Mouse (Mus musculus): ENCODE results near the gene Efcab7.

DNA sequence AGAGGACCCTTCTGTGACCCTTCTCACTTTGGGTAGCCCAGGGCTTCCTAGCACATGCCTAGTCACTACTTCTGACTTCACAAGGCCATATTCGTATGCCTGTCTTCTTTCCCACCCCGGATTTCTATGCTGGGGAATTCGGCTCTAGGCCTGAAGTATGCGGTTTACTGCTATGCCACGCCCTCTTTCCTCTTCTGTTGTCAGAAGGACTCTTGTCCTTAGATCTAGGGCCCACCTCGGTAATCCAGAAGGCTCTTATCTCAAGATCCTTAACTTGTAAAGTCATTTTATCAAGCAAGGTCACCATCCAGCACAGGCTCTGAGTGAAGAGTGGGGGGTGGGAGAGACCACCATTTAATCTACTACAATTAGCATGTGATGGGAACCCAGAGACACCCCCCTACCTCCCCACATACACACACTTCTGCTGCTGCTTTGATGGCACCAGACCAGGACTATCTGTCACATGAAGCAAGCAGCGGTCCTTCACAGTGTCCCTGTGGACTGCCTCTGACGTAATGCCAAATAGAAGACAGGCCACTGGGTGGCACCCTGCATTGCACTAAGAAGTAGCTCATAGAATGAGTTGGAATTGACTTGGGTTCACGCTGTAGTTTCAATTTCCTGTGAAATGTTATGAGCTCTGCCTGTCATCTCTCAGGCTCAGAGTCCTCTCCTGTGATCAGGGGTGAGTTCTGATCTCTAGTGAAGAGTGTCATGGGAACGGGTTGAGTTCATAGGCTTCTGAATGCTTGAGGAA lies 112.8 kb downstream of the Efcab7 start:
- TF ChIP-seq POLR2A (IDR thresholded peaks at IDR 0.05; ENCODE audit: borderline replicate concordance, control insufficient read depth, low read depth, low read length) (no peak), CTCF (IDR thresholded peaks at IDR 0.05; ENCODE audit: control insufficient read depth, insufficient read depth, low read length) (no peak)
